Mouse (Mus musculus): ENCODE data around the gene Tmc7. TPM values are rescaled to one million over a fixed set of nuclear protein-coding genes. Genes with fewer than 3 reads are reported as not detected.

Tmc7 gene
- total and polyA plus RNA-seq, 3 experiments = 3.2 to 6.9 (median 6.4) TPM

DNA sequence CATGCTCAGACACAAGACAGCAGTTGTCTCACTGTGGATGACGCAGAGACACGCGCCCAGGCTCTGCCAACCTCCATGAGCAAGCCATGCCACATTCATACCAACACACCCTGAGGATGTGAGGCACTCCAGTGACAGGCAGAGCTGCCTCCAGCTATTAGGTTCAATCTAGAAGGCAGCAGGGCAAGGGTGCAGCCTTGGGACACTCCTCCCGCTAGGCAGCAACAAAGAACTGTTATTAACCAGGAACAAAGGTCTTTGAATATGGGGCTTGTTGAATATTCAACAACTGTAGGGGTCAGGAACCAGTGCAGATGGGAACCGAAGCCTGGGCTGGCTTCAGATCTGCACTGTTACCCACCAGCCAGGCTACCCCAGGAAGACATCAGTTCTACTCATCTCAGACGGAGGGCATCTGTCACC, 15.4 kb downstream of the Tmc7 start:
- H3K79me2 ChIP-seq (replicated peaks; ENCODE audit: control insufficient read depth, insufficient read depth, low read length) = no peaks in the 10 kb centered on the region
- H3K36me3 ChIP-seq (ENCODE audit: control insufficient read depth, insufficient read depth, low read length) = no peaks in the 10 kb centered on the region
- 95% methylated on average over 6 of the region's 6 CpGs for WGBS
- H3K4me3 ChIP-seq = no peak overlapping the region
- intact Hi-C loops (cut with DNase I) = no loop called here
- H3K27ac ChIP-seq = no peak overlapping the region
- no peak overlapping the region for H3K9ac ChIP-seq (ENCODE audit: low read depth, low read length)
- DNase-seq = no peak
- no peaks in the 10 kb centered on the region for H3K27me3 ChIP-seq (ENCODE audit: control insufficient read depth, insufficient read depth, low read length)
- TF ChIP-seq CTCF (IDR thresholded peaks at IDR 0.05) (no peak), POLR2A (IDR thresholded peaks at IDR 0.05; ENCODE audit: insufficient read depth, low read depth, low read length) (no peak), EP300 (IDR thresholded peaks at IDR 0.05; ENCODE audit: insufficient read depth, low read depth, low read length) (no peak)
- H3K4me1 ChIP-seq (ENCODE audit: control insufficient read depth, insufficient read depth, low read length) = no peaks in the 10 kb centered on the region

DNA sequence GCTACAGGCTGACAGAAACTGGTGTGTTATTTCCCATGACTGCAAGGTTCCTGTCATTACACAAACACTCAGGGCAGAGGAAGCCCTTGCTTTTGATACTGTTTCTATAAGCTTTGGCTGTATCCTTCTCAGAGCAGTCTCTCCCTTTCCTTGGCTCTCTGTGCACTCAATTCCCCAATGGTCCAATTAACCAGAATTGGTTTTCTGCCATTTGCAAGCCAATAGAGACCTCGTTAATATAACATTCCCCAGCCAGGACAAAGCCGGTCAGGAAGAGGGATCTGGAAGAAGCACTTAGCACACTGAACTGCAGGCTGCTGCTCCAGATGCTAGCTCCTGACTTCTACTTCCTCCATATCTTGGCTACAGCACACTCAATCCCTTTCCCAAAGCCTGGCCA, 30.2 kb downstream of the Tmc7 start:
- Histone ChIP-seq H3K27ac (no peak overlapping the region), H3K79me2 (replicated peaks; ENCODE audit: control insufficient read depth, insufficient read depth, low read length) (no peaks in the 10 kb centered on the region), H3K4me1 (ENCODE audit: control insufficient read depth, insufficient read depth, low read length) (no peaks in the 10 kb centered on the region), H3K36me3 (ENCODE audit: control insufficient read depth, insufficient read depth, low read length) (no peaks in the 10 kb centered on the region), H3K9ac (ENCODE audit: low read depth, low read length) (no peak overlapping the region), H3K4me3 (no peak overlapping the region), H3K27me3 (ENCODE audit: control insufficient read depth, insufficient read depth, low read length) (no peaks in the 10 kb centered on the region)
- TF ChIP-seq CTCF (IDR thresholded peaks at IDR 0.05) (no peak), EP300 (IDR thresholded peaks at IDR 0.05; ENCODE audit: insufficient read depth, low read depth, low read length) (no peak), POLR2A (IDR thresholded peaks at IDR 0.05; ENCODE audit: insufficient read depth, low read depth, low read length) (no peak)
- intact Hi-C loops (cut with DNase I) = no loop called here
- DNase-seq = no peak
- 74% methylated on average over 2 of the region's 2 CpGs for WGBS

DNA sequence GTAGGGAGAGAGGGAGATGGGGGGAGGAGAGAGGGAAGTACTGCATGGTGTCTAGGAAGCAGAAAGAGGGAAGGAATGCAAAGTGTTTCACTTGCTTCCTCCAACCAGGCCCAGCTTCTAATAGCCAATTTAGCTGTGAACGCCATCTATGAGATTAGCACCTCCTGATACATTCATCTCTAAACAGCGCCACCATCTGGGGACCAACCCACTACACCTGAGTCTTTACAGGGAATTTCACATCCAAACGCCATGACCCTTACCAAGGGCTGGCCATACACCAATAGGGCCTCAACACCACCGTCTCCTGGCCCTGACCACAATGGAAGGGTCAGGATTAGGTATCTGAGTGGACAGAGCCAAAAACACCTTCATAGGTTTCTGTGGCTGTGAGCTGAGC, 30.7 kb downstream of the Tmc7 start:
- no peak for DNase-seq
- no peak for TF ChIP-seq POLR2A (IDR thresholded peaks at IDR 0.05; ENCODE audit: insufficient read depth, low read depth, low read length)
- no peak for TF ChIP-seq CTCF (IDR thresholded peaks at IDR 0.05)
- no peak for TF ChIP-seq EP300 (IDR thresholded peaks at IDR 0.05; ENCODE audit: insufficient read depth, low read depth, low read length)
- 63% methylated on average over 4 of the region's 4 CpGs for WGBS
- no peak overlapping the region for H3K4me3 ChIP-seq
- no peaks in the 10 kb centered on the region for H3K4me1 ChIP-seq (ENCODE audit: control insufficient read depth, insufficient read depth, low read length)
- intact Hi-C loops (cut with DNase I) = no loop called here
- H3K27me3 ChIP-seq (ENCODE audit: control insufficient read depth, insufficient read depth, low read length) = no peaks in the 10 kb centered on the region
- H3K9ac ChIP-seq (ENCODE audit: low read depth, low read length) = no peak overlapping the region
- H3K27ac ChIP-seq = no peak overlapping the region
- no peaks in the 10 kb centered on the region for H3K79me2 ChIP-seq (replicated peaks; ENCODE audit: control insufficient read depth, insufficient read depth, low read length)
- no peaks in the 10 kb centered on the region for H3K36me3 ChIP-seq (ENCODE audit: control insufficient read depth, insufficient read depth, low read length)

DNA sequence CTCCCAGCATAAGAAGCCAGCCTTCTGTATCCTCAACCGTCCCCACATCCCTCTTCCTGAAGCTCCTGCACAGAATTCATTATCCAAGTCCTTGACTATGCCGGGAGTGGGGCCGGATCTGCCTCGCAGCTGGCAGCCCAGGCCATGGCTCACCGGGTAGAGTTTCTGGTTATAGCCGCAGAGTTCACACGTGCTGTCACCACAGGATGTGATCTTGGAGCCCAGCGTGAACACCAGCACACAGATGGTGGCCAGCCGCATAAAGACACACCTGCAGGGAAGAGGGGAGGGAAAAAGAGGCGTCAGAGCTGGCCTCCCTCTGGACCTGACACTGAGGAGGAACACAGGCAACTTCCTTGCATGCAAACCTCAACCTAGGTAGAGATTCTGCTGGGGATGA, 37.1 kb downstream of the Tmc7 start:
- H3K4me3 ChIP-seq = no peak overlapping the region
- intact Hi-C loops (cut with DNase I) = no loop called here
- H3K27me3 ChIP-seq (ENCODE audit: control insufficient read depth, insufficient read depth, low read length) = no peaks in the 10 kb centered on the region
- no peak for TF ChIP-seq EP300 (IDR thresholded peaks at IDR 0.05; ENCODE audit: insufficient read depth, low read depth, low read length)
- no peak for TF ChIP-seq CTCF (IDR thresholded peaks at IDR 0.05)
- no peak for TF ChIP-seq POLR2A (IDR thresholded peaks at IDR 0.05; ENCODE audit: insufficient read depth, low read depth, low read length)
- no peak overlapping the region for H3K27ac ChIP-seq
- 70% methylated on average over 10 of the region's 10 CpGs for WGBS
- no peak for DNase-seq
- H3K4me1 ChIP-seq (ENCODE audit: control insufficient read depth, insufficient read depth, low read length) = no peaks in the 10 kb centered on the region
- H3K79me2 ChIP-seq (replicated peaks; ENCODE audit: control insufficient read depth, insufficient read depth, low read length) = no peaks in the 10 kb centered on the region
- no peaks in the 10 kb centered on the region for H3K36me3 ChIP-seq (ENCODE audit: control insufficient read depth, insufficient read depth, low read length)
- no peak overlapping the region for H3K9ac ChIP-seq (ENCODE audit: low read depth, low read length)

DNA sequence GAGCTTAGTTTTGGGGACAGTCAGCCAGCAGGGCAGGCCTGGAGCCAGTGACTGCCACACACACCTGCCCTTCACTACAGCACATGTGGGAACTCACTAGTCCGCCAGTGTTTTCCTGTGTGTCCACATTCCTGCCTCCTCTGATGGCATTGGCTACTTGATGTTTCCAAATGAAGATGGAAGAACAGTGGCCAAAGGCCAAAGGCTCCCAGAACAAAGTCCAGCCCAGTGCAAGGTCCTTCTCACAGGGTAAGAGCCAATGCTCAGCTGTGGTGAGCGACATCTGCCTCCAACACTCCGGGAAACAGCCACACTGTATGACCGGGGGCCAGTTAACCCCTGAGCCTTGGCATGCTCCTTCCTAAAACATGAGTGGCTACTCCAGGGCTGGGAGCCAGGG, 40.4 kb downstream of the Tmc7 start:
- TF ChIP-seq EP300 (IDR thresholded peaks at IDR 0.05; ENCODE audit: insufficient read depth, low read depth, low read length) = no peak
- TF ChIP-seq CTCF (IDR thresholded peaks at IDR 0.05) = no peak
- TF ChIP-seq POLR2A (IDR thresholded peaks at IDR 0.05; ENCODE audit: insufficient read depth, low read depth, low read length) = no peak
- 90% methylated on average over 4 of the region's 4 CpGs for WGBS
- H3K36me3 ChIP-seq (ENCODE audit: control insufficient read depth, insufficient read depth, low read length) = no peaks in the 10 kb centered on the region
- intact Hi-C loops (cut with DNase I) = no loop called here
- H3K27me3 ChIP-seq (ENCODE audit: control insufficient read depth, insufficient read depth, low read length) = no peaks in the 10 kb centered on the region
- H3K4me1 ChIP-seq (ENCODE audit: control insufficient read depth, insufficient read depth, low read length) = no peaks in the 10 kb centered on the region
- no peak overlapping the region for H3K4me3 ChIP-seq
- no peak overlapping the region for H3K27ac ChIP-seq
- H3K79me2 ChIP-seq (replicated peaks; ENCODE audit: control insufficient read depth, insufficient read depth, low read length) = no peaks in the 10 kb centered on the region
- H3K9ac ChIP-seq (ENCODE audit: low read depth, low read length) = no peak overlapping the region
- DNase-seq = no peak

DNA sequence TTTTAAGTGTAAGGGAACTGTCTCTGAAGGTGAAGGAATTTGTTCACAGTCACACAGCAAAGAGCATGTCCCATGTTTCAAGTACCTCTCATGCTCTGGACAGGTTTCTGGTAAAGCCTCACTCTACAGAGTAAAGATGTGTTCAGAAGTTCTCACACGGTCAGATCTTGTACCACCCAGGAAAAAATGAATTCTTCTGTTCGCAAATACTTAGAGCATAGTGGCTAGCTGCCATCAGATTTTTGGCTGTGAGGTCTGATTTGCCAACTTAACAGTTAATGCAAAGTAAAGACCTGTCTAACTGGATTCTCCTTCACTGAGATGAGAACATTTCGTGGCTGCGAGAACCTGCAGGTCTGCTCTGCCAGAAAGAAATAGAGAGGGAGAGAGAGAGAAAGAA, 49.5 kb downstream of the Tmc7 start:
- H3K4me3 ChIP-seq = no peak overlapping the region
- no peak for DNase-seq
- no peaks in the 10 kb centered on the region for H3K79me2 ChIP-seq (replicated peaks; ENCODE audit: control insufficient read depth, insufficient read depth, low read length)
- H3K9ac ChIP-seq (ENCODE audit: low read depth, low read length) = no peak overlapping the region
- H3K27ac ChIP-seq = no peak overlapping the region
- H3K36me3 ChIP-seq (ENCODE audit: control insufficient read depth, insufficient read depth, low read length) = no peaks in the 10 kb centered on the region; the same call in 1 of the 2 replicates
- TF ChIP-seq EP300 (IDR thresholded peaks at IDR 0.05; ENCODE audit: insufficient read depth, low read depth, low read length) (no peak), POLR2A (IDR thresholded peaks at IDR 0.05; ENCODE audit: insufficient read depth, low read depth, low read length) (no peak), CTCF (IDR thresholded peaks at IDR 0.05) (no peak)
- 70% methylated on average over 4 of the region's 4 CpGs for WGBS
- intact Hi-C loops (cut with DNase I) = loop anchor here (10.0 kb wide), 1 partner anchor 420 kb away; the partner anchor contains the start of gene Rps15a
- no peaks in the 10 kb centered on the region for H3K27me3 ChIP-seq (ENCODE audit: control insufficient read depth, insufficient read depth, low read length)
- H3K4me1 ChIP-seq (ENCODE audit: control insufficient read depth, insufficient read depth, low read length) = peaks cover 2% of the 10 kb centered on the region; the same call in 1 of the 2 replicates

All from heart, adult 2 months (tissue).